Mouse (Mus musculus): ENCODE measurements around the gene Gng12.
A peak's percentile ranks its signal among the peaks of the same experiment; 100 is the strongest.
"Not testable (repeated sequence)": the region's sequence is repeated elsewhere in the genome, so short reads cannot be mapped to it uniquely, and the experiment has no call there.

Gene Gng12

DNA sequence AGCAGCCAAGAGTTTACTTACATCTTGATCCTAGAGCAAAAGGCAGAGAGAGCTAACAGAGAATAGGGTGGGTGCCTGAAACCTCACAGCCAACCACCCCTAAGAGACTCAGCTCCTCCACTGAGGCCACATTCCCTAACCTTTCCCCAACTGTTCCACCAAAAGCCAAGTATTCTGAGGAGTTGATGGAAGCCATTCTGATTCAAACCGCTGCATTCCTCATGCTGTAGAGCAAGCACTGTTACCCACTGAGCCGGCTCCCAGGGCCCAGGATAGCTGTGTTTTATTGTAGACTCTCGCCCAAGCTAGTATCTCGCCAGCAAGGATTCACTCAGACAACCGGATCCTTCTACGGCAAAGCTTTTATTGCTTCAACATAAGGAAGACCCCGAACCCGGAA, 98.8 kb downstream of the Gng12 start:
- no peak for DNase-seq

DNA sequence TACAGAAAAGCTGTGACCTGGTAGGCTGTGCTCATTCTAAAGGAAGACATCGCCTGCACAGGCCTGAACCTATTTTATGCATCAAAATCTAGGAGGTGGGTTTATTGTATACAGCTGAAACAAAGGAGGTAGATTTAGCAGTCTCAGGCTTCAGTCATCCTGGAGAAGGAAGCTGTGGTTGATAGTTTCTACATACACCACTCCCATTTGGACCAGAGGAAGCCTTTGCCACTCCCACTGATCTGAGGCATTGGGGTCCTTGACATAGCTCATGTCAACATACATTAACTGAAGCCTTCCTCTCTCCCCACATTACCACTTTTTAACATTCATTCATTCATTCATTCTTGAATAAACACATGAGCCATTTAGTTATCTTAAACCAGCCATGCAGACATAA, 99.6 kb downstream of the Gng12 start:
- no peak for DNase-seq

DNA sequence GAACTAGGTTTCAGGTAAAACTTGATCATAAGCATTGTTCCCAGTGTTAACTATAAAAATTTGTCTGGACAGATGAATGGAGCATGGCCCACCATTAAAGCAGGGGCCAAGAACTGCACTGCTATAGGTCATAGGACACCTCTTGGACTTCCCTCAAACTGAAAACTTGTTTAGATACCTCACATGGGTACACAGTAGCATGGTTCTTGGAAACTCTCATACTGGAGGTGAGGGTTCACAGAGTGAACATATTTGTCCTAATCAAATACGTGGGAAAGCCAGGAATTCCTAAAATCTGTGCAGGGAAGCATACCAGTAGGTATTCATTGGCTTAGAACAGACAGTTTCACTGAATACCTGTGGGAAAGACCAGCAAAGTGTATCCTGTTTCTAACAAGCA, 100.1 kb downstream of the Gng12 start:
- DNase-seq = no peak

DNA sequence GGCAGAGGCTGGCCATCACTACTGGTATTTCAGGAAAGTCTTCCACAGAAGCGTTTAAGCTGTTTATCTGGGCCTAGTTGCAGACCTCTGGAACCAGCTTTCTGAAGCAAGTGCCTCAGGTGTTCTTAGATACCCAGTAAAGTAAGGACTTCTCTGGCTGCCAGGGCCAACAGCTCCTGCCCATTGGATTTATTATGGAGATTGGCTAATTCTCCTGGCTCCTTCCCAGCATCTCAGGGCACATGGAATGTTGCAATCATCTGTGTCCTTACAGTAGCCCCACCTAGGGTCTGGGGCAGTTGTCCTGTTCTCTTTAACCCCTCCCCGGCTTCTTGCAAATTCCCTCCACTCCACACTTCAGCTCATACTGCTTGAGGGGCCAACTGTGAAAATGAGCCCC, 102.4 kb downstream of the Gng12 start:
- DNase-seq = peak; percentile 74 to 85

DNA sequence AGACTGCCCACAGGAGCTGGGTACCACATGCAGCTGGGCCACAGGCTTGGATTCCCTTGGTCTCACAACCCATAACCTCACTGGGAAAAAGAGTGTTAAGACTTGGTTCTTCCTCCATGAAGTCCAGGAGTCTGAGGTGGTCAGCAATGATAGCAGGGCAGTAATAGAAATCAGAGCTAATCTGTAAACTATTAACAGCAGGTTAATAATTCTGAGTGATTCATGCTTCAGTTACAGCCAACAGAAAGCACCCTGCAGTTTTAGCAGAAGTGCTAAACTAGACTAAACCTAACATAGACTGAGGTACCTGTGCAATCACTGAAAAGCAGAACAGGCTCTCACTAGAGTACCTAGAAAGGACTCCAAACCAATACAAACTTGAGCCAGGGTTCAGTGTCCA, 103.6 kb downstream of the Gng12 start:
- DNase-seq = no peak

DNA sequence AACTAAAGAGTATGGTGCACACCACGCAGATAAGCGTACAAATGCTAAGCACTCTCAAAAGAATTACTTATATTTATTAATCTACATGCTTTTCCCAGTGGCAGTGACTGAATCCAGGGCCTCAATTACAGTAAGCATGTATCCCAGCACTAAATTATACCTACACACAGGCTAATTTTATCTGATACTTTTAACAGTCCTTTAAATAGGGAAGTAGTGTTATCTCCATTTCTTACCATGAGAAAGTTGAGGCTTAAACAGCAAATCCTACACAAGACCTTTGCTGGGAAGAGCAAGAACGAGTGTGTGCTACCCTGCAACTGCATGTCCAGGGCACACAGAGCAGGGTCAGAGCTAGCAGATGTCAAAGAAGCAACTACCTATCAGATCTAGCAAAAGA, 113.7 kb downstream of the Gng12 start:
- DNase-seq = no peak

DNA sequence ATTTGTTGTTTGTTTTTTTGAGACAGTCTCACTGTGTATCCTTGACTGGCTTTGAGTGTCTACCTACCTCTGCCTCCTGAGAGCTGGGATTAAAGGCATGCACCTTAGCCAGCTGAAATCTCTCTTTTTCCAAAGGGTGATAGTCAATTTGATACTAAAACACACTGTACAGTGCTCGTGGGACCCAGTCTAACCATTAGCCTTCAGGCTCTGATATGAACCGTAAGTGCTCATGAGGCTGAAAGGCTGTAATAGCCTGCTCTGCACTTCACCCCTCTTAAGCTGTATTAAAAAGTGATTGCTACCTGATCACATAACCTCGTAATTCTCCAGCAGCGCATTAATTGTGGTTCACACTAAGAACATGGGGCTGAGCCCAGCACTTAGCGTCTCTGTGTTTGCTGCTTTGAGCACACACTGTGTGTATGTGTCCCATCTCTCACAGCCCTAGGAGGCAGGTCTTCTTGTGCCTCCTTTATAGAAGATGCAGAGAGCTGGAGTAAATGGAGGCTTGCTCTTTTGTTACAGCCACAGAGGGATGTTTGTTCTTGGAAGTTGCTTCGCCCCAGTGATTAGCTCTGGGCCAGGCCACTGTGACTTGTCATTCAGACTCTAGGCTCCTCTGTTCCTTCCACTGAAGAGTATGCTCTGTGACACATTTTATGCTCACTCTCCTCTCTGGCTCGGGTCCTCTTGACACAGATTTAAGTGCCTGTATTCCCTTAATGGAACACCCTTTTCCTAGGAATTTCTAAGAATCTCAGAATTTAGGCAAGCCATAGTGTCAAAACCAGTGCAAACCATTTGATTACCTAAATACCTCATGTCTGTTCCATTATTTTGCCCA, 114.4 kb downstream of the Gng12 start:
- DNase-seq = no peak

DNA sequence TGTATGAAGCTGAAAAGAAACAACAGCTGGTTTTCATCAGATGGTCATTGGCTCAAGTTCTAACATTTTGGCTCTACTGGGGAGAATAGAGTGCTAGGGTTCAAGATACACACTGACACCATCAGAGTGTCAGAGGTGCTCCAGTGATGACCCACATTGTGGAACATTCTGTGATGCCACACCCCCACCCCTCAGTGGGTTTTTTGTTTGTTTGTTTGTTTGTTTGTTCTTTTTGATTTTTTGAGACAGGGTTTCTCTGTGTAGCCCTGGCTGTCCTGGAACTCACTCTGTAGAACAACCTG, 115.0 kb downstream of the Gng12 start:
- no peak for DNase-seq

DNA sequence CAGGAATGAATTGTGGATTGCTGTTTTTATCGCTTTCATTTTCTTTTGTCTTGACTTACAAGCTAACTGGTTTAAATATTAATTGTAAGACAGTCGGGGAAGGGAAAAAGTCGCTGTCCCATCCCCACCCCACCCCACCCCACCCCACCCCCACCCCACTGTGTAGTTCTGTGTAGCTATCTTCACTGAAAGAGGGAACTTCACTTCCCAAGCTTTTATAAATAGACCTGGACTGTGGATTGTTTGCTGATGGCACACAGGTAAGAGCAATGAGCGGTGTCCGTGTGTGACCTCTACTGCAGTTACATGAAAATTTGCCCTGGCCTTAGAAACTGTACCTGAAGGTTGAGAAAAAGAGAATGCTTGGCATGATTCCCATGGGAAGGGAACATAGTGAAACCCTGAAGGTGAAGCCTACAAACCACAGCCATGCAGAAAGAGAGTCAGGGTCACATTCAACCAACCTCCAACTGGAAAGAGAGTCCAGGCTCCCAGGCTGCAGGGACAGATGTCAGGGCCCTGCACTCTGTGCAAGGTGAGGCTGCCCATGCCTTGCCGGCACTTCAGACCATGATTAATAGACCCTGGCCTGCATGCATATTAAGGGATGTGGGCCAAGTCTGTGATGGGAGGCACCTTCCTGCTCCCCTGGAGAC, 117.2 kb downstream of the Gng12 start:
- no peak for DNase-seq

DNA sequence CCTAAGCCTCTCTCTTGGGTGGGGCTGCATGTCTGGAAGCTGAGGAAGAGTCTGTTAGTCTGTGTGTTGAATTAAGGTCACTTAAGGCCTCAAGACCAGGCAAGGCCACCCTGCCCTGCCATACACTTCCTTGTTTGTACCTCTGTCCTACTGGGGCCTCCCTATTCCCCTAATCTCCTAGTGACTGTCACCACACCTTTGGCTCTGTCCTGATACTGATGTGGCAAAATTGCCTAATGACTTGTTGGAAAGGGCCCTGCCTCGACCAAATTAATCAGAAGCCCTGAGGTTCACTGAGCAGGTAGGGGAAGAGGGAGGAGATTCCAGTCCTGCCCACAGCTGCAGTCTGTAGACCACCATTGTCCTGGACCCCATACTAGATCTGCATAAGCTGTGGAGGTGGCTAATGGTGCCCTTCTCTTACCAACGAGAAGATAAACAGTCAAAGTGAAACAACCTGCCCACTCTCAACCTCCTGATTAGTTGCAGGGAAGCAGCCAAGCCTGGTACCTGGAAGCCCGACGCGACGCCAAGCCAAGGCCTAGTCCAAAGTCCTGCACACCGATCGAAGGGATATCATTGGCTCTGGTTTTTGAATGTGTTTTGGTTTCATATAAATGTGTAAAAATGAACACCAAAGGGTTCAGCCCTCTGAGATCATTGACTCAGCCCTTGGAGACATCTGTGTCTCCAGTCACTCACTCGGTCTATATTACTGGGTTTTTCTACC, 117.9 kb downstream of the Gng12 start:
- no peak for DNase-seq

DNA sequence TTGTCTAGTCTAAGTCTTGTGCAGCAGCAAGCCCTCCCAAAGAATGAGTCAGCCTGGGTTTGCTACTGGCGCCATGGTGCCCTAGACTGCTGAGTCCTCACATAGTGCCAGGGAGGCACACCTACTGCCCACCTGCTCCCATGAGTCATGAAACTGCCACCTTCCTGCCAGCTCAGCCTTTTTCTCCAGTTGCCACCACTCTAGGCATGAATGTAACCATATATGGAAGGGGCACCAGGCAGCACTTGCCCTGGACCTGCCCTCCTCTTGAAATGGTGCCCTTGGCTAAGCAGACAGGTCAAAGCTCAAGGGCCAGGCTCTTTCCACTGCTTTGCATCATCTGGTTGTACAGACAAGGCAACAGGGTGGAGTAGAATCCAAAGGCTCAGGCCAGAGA, 118.5 kb downstream of the Gng12 start:
- DNase-seq = peak; percentile 65 to 73

DNA sequence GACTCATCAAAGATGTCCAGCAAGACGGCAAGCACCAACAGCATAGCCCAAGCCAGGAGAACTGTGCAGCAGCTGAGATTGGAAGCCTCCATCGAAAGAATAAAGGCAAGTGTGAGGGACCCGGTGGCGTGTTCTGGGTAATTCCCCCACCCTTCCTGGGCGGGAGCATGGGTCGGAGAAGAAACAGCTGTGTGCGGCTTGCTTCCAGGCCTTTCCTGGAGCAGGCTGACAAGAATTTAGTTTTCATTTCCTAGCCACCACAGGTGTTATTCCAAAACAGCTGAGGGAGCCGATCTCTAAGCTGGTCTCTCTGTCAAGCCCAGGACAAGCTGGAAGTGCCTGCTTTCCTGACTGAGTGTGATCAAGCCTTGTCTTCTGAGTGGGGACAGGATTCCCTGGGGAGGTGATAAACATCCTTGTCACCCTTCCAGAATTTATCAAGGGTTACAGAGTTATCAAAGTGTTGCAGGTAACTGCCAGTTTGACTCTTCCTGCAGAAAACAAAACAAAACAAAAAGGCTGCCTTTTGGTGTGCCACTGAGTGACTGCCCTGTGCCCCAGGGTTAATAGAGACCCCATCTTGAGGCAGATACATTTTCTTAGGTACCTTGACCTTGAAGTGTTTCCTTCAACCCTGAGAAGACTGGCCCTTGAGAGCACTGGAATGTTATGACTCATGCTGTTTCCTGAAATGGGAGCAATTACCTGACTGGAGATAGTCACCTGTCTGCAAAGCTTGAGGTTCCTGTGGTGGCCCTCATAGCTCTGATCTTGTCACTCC, 119.7 kb downstream of the Gng12 start:
- peak in 1 of 2 experiments; percentile 39 for DNase-seq

DNA sequence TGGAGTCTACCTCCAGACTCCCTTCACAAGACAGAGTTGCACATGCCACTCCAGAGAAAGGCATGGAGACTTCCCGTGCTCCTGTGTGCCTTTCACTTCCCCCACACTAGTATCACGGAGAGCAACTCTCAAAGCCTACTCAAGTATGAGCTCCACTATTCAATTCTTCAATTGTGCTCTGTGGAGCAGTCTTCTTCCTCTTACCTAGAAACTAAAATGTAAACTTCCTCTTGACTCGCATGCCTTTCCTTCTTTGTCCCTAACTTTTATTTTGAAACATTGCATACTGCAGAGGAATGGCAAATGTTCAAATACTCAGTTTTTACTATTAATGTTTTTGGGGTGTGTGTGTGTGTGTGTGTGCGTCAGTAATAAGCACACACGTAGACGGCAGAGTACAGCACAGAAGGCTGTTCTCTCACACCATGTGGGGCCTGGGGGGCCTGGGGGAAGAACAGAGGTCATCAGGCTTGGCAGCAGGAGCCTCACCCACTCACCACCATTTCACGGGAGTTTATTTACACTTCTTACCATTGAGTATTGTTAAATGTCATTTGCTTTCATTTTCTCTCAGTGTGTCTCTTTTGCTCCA, 120.4 kb downstream of the Gng12 start:
- no peak for DNase-seq

DNA sequence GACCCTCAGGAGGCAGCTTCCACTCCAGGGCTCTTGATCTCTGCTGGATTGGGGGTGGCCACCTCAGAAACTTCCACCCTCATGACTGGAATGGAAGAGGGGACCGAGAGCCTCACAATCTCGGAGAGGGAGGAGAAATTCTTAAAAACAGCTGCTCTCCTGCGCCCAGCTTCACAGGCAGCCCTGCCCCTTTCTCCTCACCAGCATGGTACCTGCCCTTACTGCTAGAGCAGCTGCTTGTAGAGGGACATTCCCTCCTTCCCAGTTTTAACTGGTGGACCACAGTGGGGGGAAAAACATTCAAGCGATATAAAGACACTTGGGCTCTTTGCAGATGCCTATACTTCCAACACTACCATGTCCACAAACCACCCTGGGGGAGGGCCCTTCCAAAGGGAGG, 122.2 kb downstream of the Gng12 start:
- DNase-seq = no peak

DNA sequence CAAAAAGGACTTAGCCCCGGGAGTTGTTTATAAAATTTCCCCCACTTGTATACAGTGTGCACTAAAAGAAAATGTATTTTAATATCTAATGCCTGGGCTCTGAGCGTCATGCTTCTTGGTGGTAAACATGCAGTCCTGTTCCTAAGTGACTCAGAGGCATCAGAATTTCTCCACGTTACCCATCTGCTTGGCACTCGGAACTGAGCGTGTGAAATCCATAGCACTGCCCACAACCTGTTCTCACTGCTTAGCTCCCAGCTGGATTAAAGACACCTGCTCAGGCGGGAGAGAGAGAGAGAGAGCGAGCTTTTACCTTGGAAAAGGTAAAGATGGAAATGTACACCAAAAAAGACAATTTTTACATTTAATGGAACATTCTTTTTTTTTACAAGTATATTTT, 122.8 kb downstream of the Gng12 start:
- not testable (repeated sequence) for DNase-seq

DNA sequence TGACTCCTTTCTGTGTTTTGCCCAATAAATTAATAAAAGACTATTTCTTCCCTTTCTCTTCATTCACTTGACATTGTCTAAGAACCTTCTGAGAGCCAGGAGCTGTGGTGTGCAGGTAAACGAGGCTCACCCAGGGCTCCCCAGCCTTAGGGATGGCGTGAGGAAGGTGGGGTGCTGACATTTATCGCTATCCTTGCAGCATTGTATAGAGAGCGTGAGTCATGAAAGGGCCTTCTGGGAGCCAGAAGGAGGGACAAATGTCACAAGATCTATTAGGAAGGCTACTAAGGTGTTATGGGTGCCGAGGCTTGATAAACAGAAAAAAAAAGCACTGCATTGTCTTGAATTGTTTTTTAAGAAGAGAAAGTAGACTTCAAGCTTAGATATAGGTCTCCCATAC, 125.1 kb downstream of the Gng12 start:
- no peak for DNase-seq

DNA sequence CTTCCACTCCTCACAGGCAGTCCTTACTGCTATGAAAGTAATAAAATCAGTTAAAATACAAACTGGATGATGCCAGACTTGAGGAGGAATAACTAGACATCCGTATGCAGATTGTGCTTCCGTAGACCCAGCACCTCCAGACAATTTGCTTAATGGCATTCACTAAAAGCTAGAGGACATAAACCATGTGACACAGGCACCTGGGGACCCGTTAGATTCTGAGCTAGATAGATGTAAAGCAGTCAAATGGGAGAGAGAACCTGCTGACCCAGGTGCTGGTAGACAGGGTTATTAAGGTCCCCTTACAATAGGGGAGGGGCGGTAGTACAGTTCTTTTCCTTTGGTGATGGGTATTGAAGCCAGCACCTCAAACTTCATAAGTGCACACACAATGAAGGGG, 127.5 kb downstream of the Gng12 start:
- no peak for DNase-seq

DNA sequence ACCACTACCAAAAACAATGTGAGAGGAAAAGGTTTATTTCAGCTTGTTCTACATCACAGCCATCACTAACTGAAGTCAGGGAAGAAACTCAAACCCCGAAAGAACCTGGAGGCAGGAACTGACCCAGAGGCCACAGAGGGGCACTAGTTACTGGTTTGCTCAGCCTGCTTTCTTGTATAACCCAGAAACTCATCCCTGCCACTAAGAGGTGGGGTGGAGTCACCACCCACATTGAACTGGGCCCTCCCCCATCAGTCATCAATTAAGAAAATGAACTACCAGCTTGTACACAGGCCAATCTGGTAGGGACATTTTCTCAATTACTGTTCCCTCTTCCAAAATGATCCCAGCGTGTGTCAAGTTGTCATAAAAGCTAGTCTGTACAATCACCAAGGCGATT, 130.5 kb downstream of the Gng12 start:
- no peak for DNase-seq

DNA sequence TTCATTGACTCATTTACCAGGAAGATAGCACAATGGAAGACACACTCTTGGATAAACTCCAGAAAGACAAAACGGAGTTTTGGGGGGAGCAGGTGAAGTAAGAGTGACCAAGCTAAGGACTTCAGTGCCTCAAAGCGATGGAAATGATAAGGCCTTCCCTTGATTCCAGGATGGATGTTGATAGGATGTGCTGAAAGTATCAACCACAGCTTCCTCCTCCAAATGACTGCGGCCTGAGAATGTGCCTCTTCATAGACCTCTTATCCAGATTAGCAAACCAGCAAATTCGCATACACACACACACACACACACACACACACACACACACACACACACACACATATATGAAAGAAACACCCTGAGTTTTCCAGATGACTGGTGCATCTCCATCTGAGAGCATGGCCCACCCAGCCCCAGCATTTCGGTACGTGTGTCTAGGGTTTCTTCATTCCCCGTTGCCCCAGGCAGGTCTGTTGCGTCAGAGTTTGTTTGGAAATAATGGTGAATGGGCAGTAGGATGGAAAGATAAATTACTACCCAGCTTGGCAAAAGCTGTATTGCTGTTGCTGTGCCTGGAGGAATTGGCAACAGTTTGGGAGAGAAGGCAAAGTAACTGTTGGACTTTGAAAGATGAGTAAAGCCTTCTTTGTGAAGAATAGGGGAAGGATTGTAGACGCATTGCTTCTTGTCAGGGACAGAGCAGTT, 131.4 kb downstream of the Gng12 start:
- DNase-seq = peak in 1 of 2 experiments; percentile 28

DNA sequence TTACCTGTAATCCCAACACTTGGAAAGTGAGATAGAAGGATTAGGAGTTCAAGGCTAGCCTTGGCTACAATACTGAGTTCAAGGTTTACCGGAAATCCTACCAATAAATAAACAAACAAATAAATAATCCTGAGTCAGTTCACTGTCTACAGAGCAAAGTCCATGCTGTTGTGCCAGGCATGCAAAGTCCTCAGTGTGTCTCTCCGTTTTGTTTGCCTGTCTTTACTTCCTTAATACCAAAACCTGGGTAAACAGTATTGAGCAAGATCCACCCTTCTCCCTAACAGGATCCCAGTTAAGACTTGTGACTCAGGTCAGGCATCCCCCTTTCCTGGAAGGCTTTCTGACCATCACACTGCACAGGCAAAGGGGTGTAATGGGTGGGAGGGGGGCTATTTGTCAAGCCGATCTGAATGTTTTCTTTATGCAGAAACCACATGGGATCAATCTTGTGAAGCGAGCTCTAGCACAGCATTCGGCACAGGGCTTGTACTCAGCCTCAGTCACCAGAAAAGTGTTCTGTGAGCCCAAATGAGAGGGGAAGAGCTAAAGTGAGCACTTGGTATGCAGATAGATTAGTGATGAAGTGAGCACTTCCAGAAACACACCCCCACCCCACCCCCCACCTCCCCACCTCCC, 133.2 kb downstream of the Gng12 start:
- no peak for DNase-seq

DNA sequence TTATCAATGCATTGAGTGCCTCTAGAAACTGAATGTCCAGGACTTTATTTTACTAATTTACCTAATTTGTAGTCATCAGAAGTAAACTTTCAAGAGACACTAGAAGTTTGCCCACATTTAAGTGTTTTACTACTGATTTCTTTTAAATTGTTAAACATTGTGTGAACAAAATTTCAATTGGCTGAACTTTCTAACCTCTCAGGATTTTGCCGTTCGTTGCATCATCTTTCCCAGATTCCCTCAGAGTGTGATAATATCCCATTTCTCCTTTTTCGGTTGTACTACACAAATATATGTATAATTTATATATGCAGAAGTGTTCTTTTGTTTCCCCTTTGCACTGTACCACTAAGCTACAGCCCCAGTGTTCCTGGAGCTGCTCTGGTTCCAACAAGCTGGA, 133.8 kb downstream of the Gng12 start:
- DNase-seq = no peak

DNA sequence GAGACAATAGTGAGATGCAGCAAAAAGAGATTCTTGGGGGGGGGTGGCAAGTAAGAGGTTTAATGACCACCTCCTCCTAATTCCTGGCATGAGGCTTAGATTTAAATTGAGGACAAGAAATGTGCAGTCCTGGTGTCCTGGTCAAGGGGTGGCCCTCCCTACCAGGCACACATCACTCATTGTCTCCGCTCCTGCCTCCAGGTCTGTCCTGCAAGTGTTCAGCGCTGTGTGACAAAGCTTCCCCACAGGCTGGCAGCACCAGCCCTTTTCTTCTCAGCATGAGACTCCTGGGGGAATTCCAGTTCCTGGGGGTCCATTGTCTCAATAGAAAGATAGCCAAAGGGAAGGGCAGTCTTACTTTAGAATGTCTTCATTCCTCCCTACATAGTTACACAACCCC, 134.2 kb downstream of the Gng12 start:
- no peak for DNase-seq

All from lung, adult 18-20 months (tissue).